Comparison of ENCODE assay signal across 18 mouse cellular contexts in the genomic region with DNA sequence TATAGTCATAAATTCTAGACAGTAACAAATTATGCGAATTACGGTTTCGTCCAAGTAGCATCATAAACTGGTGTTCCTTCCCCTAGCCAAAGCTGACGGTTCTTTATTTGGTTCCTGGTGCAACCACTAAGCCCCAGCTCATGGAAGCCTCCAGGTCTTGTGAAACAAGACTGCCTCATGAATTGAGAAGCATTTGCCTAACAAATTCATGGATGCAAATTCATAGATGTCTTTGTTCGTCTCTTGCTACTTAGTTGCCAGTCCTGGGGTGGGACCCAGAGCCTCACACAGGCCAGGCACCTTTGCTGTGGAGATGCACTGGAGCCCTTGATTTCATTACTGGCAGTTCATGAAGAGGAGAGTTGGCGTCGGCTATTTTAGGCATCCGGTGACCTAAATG.
"Had no signal": no experiment of that assay in that cellular context is flagged by ENCODE, and none has a peak within 500 bp of the region (broad histone marks: within the 10 kb centered on the region; RNA-seq: fewer than 3 reads in every experiment).

No protein-coding gene starts in this region.

- ATAC-seq: liver, postnatal 0 days; lung, postnatal 0 days; midbrain, embryonic 16.5 days had no signal

- DNase-seq: liver, postnatal 0 days; lung, adult 2 months; lung, postnatal 14 days; lung, postnatal 36 days; midbrain, embryonic 14.5 days; right cerebral cortex, postnatal 14 days; thymus, adult 2 months; thymus, postnatal 25 days; thymus, postnatal 4 days had no signal

- H3K4me3 ChIP-seq: lung, embryonic 15.5 days; midbrain, embryonic 10.5 days; midbrain, embryonic 12.5 days; neural tube, embryonic 12.5 days; stomach, embryonic 15.5 days had no signal

- H3K27ac ChIP-seq: lung, embryonic 15.5 days; macrophage; midbrain, embryonic 10.5 days; midbrain, embryonic 12.5 days; neural tube, embryonic 12.5 days; stomach, embryonic 15.5 days; stomach, postnatal 0 days had no signal
